11 mouse cellular contexts compared by ENCODE assay signal in the genomic region with DNA sequence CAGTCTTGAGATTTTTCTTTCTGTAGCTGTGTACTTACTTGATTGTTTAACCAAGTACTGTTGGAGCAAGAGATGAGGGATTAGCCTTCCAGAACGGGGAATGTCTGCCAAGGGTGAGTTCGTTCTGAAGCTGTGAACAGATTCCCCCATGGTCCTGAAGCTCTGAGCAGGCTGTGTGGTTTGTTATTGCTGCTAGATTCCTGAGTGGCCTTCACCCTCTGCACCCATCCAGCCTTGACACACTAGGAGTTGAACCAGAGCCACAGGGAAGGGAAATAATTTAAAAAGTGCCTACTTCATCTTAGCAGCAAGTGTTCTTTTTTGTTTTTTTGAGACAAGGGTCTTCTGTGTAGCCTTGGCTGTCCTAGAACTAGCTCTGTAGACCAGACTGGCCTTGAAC. TPM values are rescaled to one million over a fixed set of nuclear protein-coding genes. Genes with fewer than 3 reads are reported as not detected.
"Had no signal": no experiment of that assay in that cellular context is flagged by ENCODE, and none has a peak within 500 bp of the region (broad histone marks: within the 10 kb centered on the region; RNA-seq: fewer than 3 reads in every experiment).

No protein-coding gene starts in this region.

- ATAC-seq: midbrain, embryonic 13.5 days had no signal

- H3K27me3 ChIP-seq: intestine, embryonic 15.5 days; limb, embryonic 13.5 days; midbrain, embryonic 13.5 days had no signal

- H3K36me3 ChIP-seq: intestine, embryonic 15.5 days had no signal

- H3K9ac ChIP-seq: intestine, embryonic 15.5 days; limb, embryonic 13.5 days; midbrain, embryonic 13.5 days had no signal

- H3K27ac ChIP-seq: intestine, embryonic 15.5 days; limb, embryonic 13.5 days; midbrain, embryonic 13.5 days; stomach, postnatal 0 days had no signal

- H3K4me2 ChIP-seq: intestine, embryonic 15.5 days; limb, embryonic 13.5 days; midbrain, embryonic 13.5 days had no signal

- H3K4me3 ChIP-seq: intestine, embryonic 15.5 days; limb, embryonic 13.5 days; midbrain, embryonic 13.5 days had no signal

- H3K9me3 ChIP-seq: intestine, embryonic 15.5 days; limb, embryonic 13.5 days; midbrain, embryonic 13.5 days had no signal

- H3K4me1 ChIP-seq: intestine, embryonic 15.5 days; limb, embryonic 13.5 days; midbrain, embryonic 13.5 days had no signal

- DNase-seq: thymus, adult 18-20 months; thymus, postnatal 25 days had no signal

RNA-seq across cellular contexts. Expression of gene Ano9, which starts 26.3 kb away (rescaled TPM):
- total RNA-seq: layer of hippocampus, adult 8-10 months; layer of hippocampus, postnatal 14 days; left cerebral cortex, adult 18-20 months; left cerebral cortex, postnatal 10 days; left cerebral cortex, postnatal 4 days had no signal
